In genomic region chr4:106505453-106506058, GRCm38 (mm10) we compare ENCODE assay signal across 22 mouse cellular contexts. TPM values are rescaled to one million over a fixed set of nuclear protein-coding genes. Genes with fewer than 3 reads are reported as not detected.
A peak's percentile ranks its signal among the peaks of the same experiment; 100 is the strongest.
DNase-seq lines count a peak whose midpoint lies in the region; ATAC-seq and TF ChIP-seq lines count a peak whose summit lies in the region.
"Had no signal": no experiment of that assay in that cellular context is flagged by ENCODE, and none has a peak within 500 bp of the region (broad histone marks: within the 10 kb centered on the region; RNA-seq: fewer than 3 reads in every experiment).

No protein-coding gene starts in this region.

- peak; percentile 21 to 36 for DNase-seq in heart, adult 18-20 months
- DNase-seq in midbrain, embryonic 11.5 days (ENCODE audit: low spot score, missing footprints): peak; percentile 12
- no peak for DNase-seq in midbrain, embryonic 14.5 days
- peak; percentile 18 for DNase-seq in lung, adult 2 months
- DNase-seq in c-Kit-positive CD71-positive TER-119-positive erythroid progenitor cells, embryonic 14.5 days (ENCODE audit: low spot score): no peak
- DNase-seq in embryo, embryonic 10 days (ENCODE audit: low spot score): no peak
- DNase-seq: cerebellum, adult 18-20 months; gastrocnemius, postnatal 25 days; liver, embryonic 13.5 days; thymus, postnatal 4 days had no signal

- WGBS in heart, embryonic 11.5 days (ENCODE audit: insufficient replicate concordance): 69% methylated on average over 14 of the region's 14 CpGs
- WGBS in midbrain, embryonic 11.5 days: 76% methylated on average over 14 of the region's 14 CpGs
- 80% methylated on average over 14 of the region's 14 CpGs for WGBS in midbrain, embryonic 14.5 days
- 34% methylated on average over 14 of the region's 14 CpGs for WGBS in lung, adult 2 months

- TF ChIP-seq POLR2A in lung, adult 2 months (IDR thresholded peaks at IDR 0.05; ENCODE audit: borderline replicate concordance, extremely low read depth, low read depth, low read length): no peak

- H3K9me3 ChIP-seq in heart, embryonic 11.5 days (replicated peaks; ENCODE audit: control insufficient read depth, low read length): no peaks in the 10 kb centered on the region
- H3K9me3 ChIP-seq in midbrain, embryonic 11.5 days (ENCODE audit: control insufficient read depth, low read length): no peaks in the 10 kb centered on the region
- H3K9me3 ChIP-seq in midbrain, embryonic 14.5 days (ENCODE audit: control insufficient read depth, low read length): no peaks in the 10 kb centered on the region
- H3K9me3 ChIP-seq: liver, embryonic 13.5 days; neural tube, embryonic 15.5 days had no signal

- H3K4me1 ChIP-seq in heart, embryonic 11.5 days (ENCODE audit: control insufficient read depth, insufficient read depth, low read length): no peaks in the 10 kb centered on the region; the same call in 1 of the 2 replicates
- no peaks in the 10 kb centered on the region for H3K4me1 ChIP-seq in midbrain, embryonic 11.5 days (ENCODE audit: control insufficient read depth, insufficient read depth, low read length)
- H3K4me1 ChIP-seq in midbrain, embryonic 14.5 days (ENCODE audit: control insufficient read depth, insufficient read depth, low read length): no peaks in the 10 kb centered on the region
- H3K4me1 ChIP-seq in lung, adult 2 months (ENCODE audit: control insufficient read depth, insufficient read depth, low read length): peaks cover 2% of the 10 kb centered on the region; the same call in 1 of the 2 replicates
- H3K4me1 ChIP-seq: liver, embryonic 13.5 days; neural tube, embryonic 15.5 days had no signal

- no peaks in the 10 kb centered on the region; the same call in 1 of the 2 replicates for H3K27me3 ChIP-seq in heart, embryonic 11.5 days (ENCODE audit: control insufficient read depth, insufficient read depth, low read length)
- no peaks in the 10 kb centered on the region for H3K27me3 ChIP-seq in midbrain, embryonic 11.5 days (ENCODE audit: control insufficient read depth, insufficient read depth, low read length)
- no peaks in the 10 kb centered on the region for H3K27me3 ChIP-seq in midbrain, embryonic 14.5 days (ENCODE audit: control insufficient read depth, insufficient read depth, low read length)
- H3K27me3 ChIP-seq: neural tube, embryonic 15.5 days had no signal

- no peak overlapping the region for H3K4me2 ChIP-seq in heart, embryonic 11.5 days
- H3K4me2 ChIP-seq in midbrain, embryonic 11.5 days: no peak overlapping the region
- H3K4me2 ChIP-seq in midbrain, embryonic 14.5 days (ENCODE audit: low read length): no peak overlapping the region
- H3K4me2 ChIP-seq: liver, embryonic 13.5 days; neural tube, embryonic 15.5 days had no signal

- no peak overlapping the region for H3K4me3 ChIP-seq in heart, embryonic 11.5 days (ENCODE audit: low read depth, low read length)
- H3K4me3 ChIP-seq in midbrain, embryonic 11.5 days (ENCODE audit: low read depth, low read length): no peak overlapping the region
- no peak overlapping the region for H3K4me3 ChIP-seq in midbrain, embryonic 14.5 days (replicated peaks; ENCODE audit: low read depth, low read length)
- no peak overlapping the region for H3K4me3 ChIP-seq in lung, adult 2 months (replicated peaks; ENCODE audit: extremely low read depth, low read depth, low read length)
- H3K4me3 ChIP-seq: liver, embryonic 13.5 days; neural tube, embryonic 15.5 days had no signal

- TF ChIP-seq CTCF in lung, adult 2 months (IDR thresholded peaks at IDR 0.05; ENCODE audit: insufficient read depth, low read length): no peak

- H3K27ac ChIP-seq in heart, embryonic 11.5 days (ENCODE audit: low read depth, low read length): no peak overlapping the region
- no peak overlapping the region for H3K27ac ChIP-seq in midbrain, embryonic 11.5 days (ENCODE audit: low read depth, low read length)
- H3K27ac ChIP-seq in midbrain, embryonic 14.5 days (replicated peaks; ENCODE audit: low read depth, low read length): no peak overlapping the region
- H3K27ac ChIP-seq: liver, embryonic 13.5 days; neural tube, embryonic 15.5 days; stomach, postnatal 0 days had no signal

- no peaks in the 10 kb centered on the region for H3K36me3 ChIP-seq in heart, embryonic 11.5 days (ENCODE audit: control insufficient read depth, insufficient read depth, low read length)
- no peaks in the 10 kb centered on the region for H3K36me3 ChIP-seq in midbrain, embryonic 11.5 days (ENCODE audit: control insufficient read depth, insufficient read depth, low read length)
- no peaks in the 10 kb centered on the region for H3K36me3 ChIP-seq in midbrain, embryonic 14.5 days (ENCODE audit: control insufficient read depth, insufficient read depth, low read length)
- H3K36me3 ChIP-seq: liver, embryonic 13.5 days; neural tube, embryonic 15.5 days had no signal

- H3K9ac ChIP-seq in heart, embryonic 11.5 days (ENCODE audit: low read depth, low read length): no peak overlapping the region
- no peak overlapping the region for H3K9ac ChIP-seq in midbrain, embryonic 11.5 days (ENCODE audit: low read length)
- no peak overlapping the region for H3K9ac ChIP-seq in midbrain, embryonic 14.5 days (replicated peaks; ENCODE audit: low read length)
- H3K9ac ChIP-seq: liver, embryonic 13.5 days; neural tube, embryonic 15.5 days had no signal

- no peak for ATAC-seq in heart, embryonic 11.5 days (replicated peaks; ENCODE audit: insufficient number of reproducible peaks, low FRiP score, low TSS enrichment)
- no peak for ATAC-seq in midbrain, embryonic 11.5 days (ENCODE audit: low FRiP score)
- ATAC-seq in midbrain, embryonic 14.5 days (ENCODE audit: low FRiP score, low TSS enrichment): no peak

RNA-seq across cellular contexts. Expression of gene Bsnd, which starts 13.5 kb away (rescaled TPM):
- total RNA-seq in heart, adult 18-20 months (2021): not detected
- polyA plus RNA-seq in heart, embryonic 11.5 days (2014; fragmentation: Nextera tagmentation; extraction: Ambion mirVana): not detected in 2 replicates
- polyA plus RNA-seq in midbrain, embryonic 11.5 days (2014; fragmentation: Nextera tagmentation; extraction: Ambion mirVana): not detected in 2 replicates
- not detected in 2 replicates for polyA plus RNA-seq in midbrain, embryonic 14.5 days (2014; fragmentation: Nextera tagmentation; extraction: Ambion mirVana)
- not detected in 2 replicates for polyA plus RNA-seq in lung, adult 2 months (2012; rRNA removed)
- total RNA-seq: common myeloid progenitor, adult 5-6 weeks; gastrocnemius, postnatal 25 days; heart, postnatal 10 days; layer of hippocampus, adult 18-20 months; left cerebral cortex, adult 18-20 months; megakaryocyte, adult 5-6 weeks had no signal
- polyA plus RNA-seq: C2C12; forebrain, embryonic 11.5 days; frontal cortex, adult 2 months; limb, embryonic 11.5 days; liver, embryonic 13.5 days; neural tube, embryonic 15.5 days had no signal

RNA-seq across cellular contexts. Expression of gene Pcsk9, which starts 41.4 kb away (rescaled TPM):
- not detected for total RNA-seq in heart, adult 18-20 months (2021)
- polyA plus RNA-seq in heart, embryonic 11.5 days (2014; fragmentation: Nextera tagmentation; extraction: Ambion mirVana): 0.35 and 0.92 TPM in 2 replicates
- polyA plus RNA-seq in midbrain, embryonic 11.5 days (2014; fragmentation: Nextera tagmentation; extraction: Ambion mirVana): 1.1 and 1.4 TPM in 2 replicates
- 4.1 and 4.4 TPM in 2 replicates for polyA plus RNA-seq in midbrain, embryonic 14.5 days (2014; fragmentation: Nextera tagmentation; extraction: Ambion mirVana)
- polyA plus RNA-seq in lung, adult 2 months (2012; rRNA removed): 0.10 and 0.39 TPM in 2 replicates
- total RNA-seq: common myeloid progenitor, adult 5-6 weeks; heart, postnatal 10 days had no signal

RNA-seq across cellular contexts. Expression of gene Dhcr24, which starts 55.3 kb away (rescaled TPM):
- total RNA-seq in heart, adult 18-20 months (2021): 1 to 10 TPM; 1.5 to 2.5 TPM
- polyA plus RNA-seq in heart, embryonic 11.5 days (2014; fragmentation: Nextera tagmentation; extraction: Ambion mirVana): 16.1 and 22.1 TPM in 2 replicates
- 25.0 and 27.1 TPM in 2 replicates for polyA plus RNA-seq in midbrain, embryonic 11.5 days (2014; fragmentation: Nextera tagmentation; extraction: Ambion mirVana)
- polyA plus RNA-seq in midbrain, embryonic 14.5 days (2014; fragmentation: Nextera tagmentation; extraction: Ambion mirVana): 18.2 and 20.9 TPM in 2 replicates
- polyA plus RNA-seq in lung, adult 2 months (2012; rRNA removed): 81.7 and 94.0 TPM in 2 replicates

Comparison
In these comparisons a context has a peak if more than half of its experiments do, and no peak if none do; other contexts are left out.
1. DNase-seq: peak in heart, adult 18-20 months (2 of 2), midbrain, embryonic 11.5 days (single experiment) and lung, adult 2 months (single experiment); none in midbrain, embryonic 14.5 days (single experiment), c-Kit-positive CD71-positive TER-119-positive erythroid progenitor cells, embryonic 14.5 days (single experiment) and embryo, embryonic 10 days (single experiment).